ENCODE assay signal across 7 mouse cellular contexts in the genomic region with DNA sequence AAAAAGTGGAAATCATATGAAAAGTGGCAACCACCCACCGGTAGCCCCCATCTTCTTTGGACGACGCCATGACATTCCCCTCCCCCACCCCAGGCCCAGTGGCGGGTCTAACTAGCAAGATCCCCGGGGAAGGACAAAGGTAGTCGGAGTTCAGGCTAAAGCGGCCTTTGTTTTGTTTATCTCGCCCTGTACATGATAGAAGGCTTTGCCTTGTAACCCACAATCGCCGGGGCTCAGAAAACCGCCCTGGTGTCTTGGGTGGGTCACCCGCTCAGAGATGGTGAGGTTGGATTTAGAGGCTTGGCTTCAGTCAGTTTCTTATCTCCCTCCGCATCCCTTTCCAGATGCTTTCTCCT. TPM values are rescaled to one million over a fixed set of nuclear protein-coding genes. Genes with fewer than 3 reads are reported as not detected.
DNase-seq lines count a peak whose midpoint lies in the region; ATAC-seq and TF ChIP-seq lines count a peak whose summit lies in the region.

No protein-coding gene starts in this region.

- no peak for TF ChIP-seq EP300 in CH12.LX (IDR thresholded peaks at IDR 0.05; ENCODE audit: low read length)

- H3K4me3 ChIP-seq in CH12.LX (replicated peaks in 1 of 3; ENCODE audit: low read depth in 2 of 3, low read length in 2 of 3, poor library complexity in 1 of 3), result no peak overlapping the region
- H3K4me3 ChIP-seq in ES-E14 (ENCODE audit: insufficient read depth in 1 of 2, low read depth in 1 of 2, low read length in 2 of 2, poor library complexity in 1 of 2, severe bottlenecking in 1 of 2), result peak overlapping the region; percentile 46 to 77
- H3K4me3 ChIP-seq in hindbrain, embryonic 15.5 days, result peak overlapping the region; percentile 12; the same call in 1 of the 2 replicates
- H3K4me3 ChIP-seq in midbrain, embryonic 10.5 days, result peak overlapping the region; percentile 38
- H3K4me3 ChIP-seq in left cerebral cortex, adult 2 months, result no peak overlapping the region

- H3K4me2 ChIP-seq in CH12.LX (ENCODE audit: insufficient read depth, low read depth, poor library complexity, severe bottlenecking), result no peak overlapping the region
- peak overlapping the region; percentile 46 for H3K4me2 ChIP-seq in hindbrain, embryonic 15.5 days

- dilution Hi-C loops in CH12.LX (cut with MboI; ENCODE audit: extremely low pct_ligation_motif_present, extremely low pct_unique_long_range_greater_than_20kb, low sequenced_read_pairs), result loop anchor here (25.0 kb wide), 1 partner anchor 167 kb away; no protein-coding TSS in a partner anchor

- DNase-seq in CH12.LX (ENCODE audit: extremely low read depth), result no peak
- peak; percentile 91 for DNase-seq in ES-E14 (ENCODE audit: low read depth, low spot score)
- DNase-seq in midbrain, embryonic 10.5 days (ENCODE audit: low spot score), result peak; percentile 43
- DNase-seq in right cerebral cortex, postnatal 4 days, result no peak
- no peak for DNase-seq in left cerebral cortex, postnatal 36 days (ENCODE audit: low spot score in 2 of 2)
- DNase-seq in left cerebral cortex, adult 2 months (ENCODE audit: extremely low spot score in 1 of 2, low spot score in 2 of 2), result no peak

- no peak for TF ChIP-seq POLR2A in CH12.LX (IDR thresholded peaks at IDR 0.05; ENCODE audit: low read depth, low read length)

- H3K27me3 ChIP-seq in CH12.LX (replicated peaks), result no peaks in the 10 kb centered on the region
- peaks cover 7% of the 10 kb centered on the region; the same call in 1 of the 2 replicates for H3K27me3 ChIP-seq in hindbrain, embryonic 15.5 days
- peaks cover 17% of the 10 kb centered on the region for H3K27me3 ChIP-seq in midbrain, embryonic 10.5 days (ENCODE audit: low read depth, poor library complexity, severe bottlenecking)

- H3K79me2 ChIP-seq in CH12.LX (replicated peaks; ENCODE audit: control insufficient read depth, extremely low read depth, insufficient read depth, poor library complexity, severe bottlenecking), result no peaks in the 10 kb centered on the region

- H3K9me3 ChIP-seq in CH12.LX (replicated peaks; ENCODE audit: low read length) (no peaks in the 10 kb centered on the region), ES-E14 (ENCODE audit: control insufficient read depth, insufficient read depth, low read depth, low read length) (no peaks in the 10 kb centered on the region)
- H3K9me3 ChIP-seq in hindbrain, embryonic 15.5 days, result no peaks in the 10 kb centered on the region
- no peaks in the 10 kb centered on the region for H3K9me3 ChIP-seq in midbrain, embryonic 10.5 days (replicated peaks)

- in situ Hi-C loops in CH12.LX (cut with MboI; ENCODE audit: low pct_ligation_motif_present, low pct_unique_long_range_greater_than_20kb, low sequenced_read_pairs) (no loop called here), ES-E14 (cut with MboI; ENCODE audit: low sequenced_read_pairs in 2 of 2, unreplicated experiment in 2 of 2) (loop anchor here in 1 of 2 experiments (25.0 kb wide), 1 partner anchor 167 kb away; no protein-coding TSS in a partner anchor)

- no peaks in the 10 kb centered on the region for H3K36me3 ChIP-seq in CH12.LX (replicated peaks in 1 of 2; ENCODE audit: control insufficient read depth in 1 of 2, insufficient read depth in 1 of 2, low read length in 1 of 2)
- H3K36me3 ChIP-seq in ES-E14 (ENCODE audit: control insufficient read depth, insufficient read depth, low read length, poor library complexity, severe bottlenecking), result peaks cover 2% of the 10 kb centered on the region; the same call in 1 of the 2 replicates
- no peaks in the 10 kb centered on the region for H3K36me3 ChIP-seq in hindbrain, embryonic 15.5 days
- H3K36me3 ChIP-seq in midbrain, embryonic 10.5 days, result no peaks in the 10 kb centered on the region

- WGBS in hindbrain, embryonic 15.5 days, result 5% methylated on average over 13 of the region's 13 CpGs
- WGBS in midbrain, embryonic 10.5 days, result 5% methylated on average over 13 of the region's 13 CpGs

- intact Hi-C loops in left cerebral cortex, postnatal 36 days (cut with DNase I), result no loop called here
- intact Hi-C loops in left cerebral cortex, adult 2 months (cut with DNase I), result no loop called here

- H3K9ac ChIP-seq in CH12.LX (ENCODE audit: insufficient read depth, low read depth) (no peak overlapping the region), ES-E14 (ENCODE audit: insufficient read depth, low read depth, low read length, poor library complexity, severe bottlenecking) (peak overlapping the region; percentile 86; the same call in 1 of the 2 replicates)
- H3K9ac ChIP-seq in hindbrain, embryonic 15.5 days, result no peak overlapping the region

- no peak for TF ChIP-seq CTCF in CH12.LX (conservative IDR thresholded peaks at IDR 0.05 in 1 of 2, IDR thresholded peaks at IDR 0.05 in 1 of 2; ENCODE audit: low read depth in 2 of 2, low read length in 2 of 2)
- TF ChIP-seq CTCF in left cerebral cortex, adult 2 months (IDR thresholded peaks at IDR 0.05), result no peak

- no peak for TF ChIP-seq RAD21 in CH12.LX (IDR thresholded peaks at IDR 0.05; ENCODE audit: low read depth, low read length)

- peaks cover 4 to 49% of the 10 kb centered on the region in 2 experiments; a peak in 3 of 4 replicates for H3K4me1 ChIP-seq in CH12.LX (ENCODE audit: control insufficient read depth in 1 of 2, insufficient read depth in 2 of 2)
- H3K4me1 ChIP-seq in ES-E14 (ENCODE audit: control insufficient read depth in 2 of 2, insufficient read depth in 2 of 2, low read length in 2 of 2, poor library complexity in 1 of 2), result peaks cover 5 to 9% of the 10 kb centered on the region in 2 experiments
- H3K4me1 ChIP-seq in hindbrain, embryonic 15.5 days (replicated peaks), result peaks cover 10% of the 10 kb centered on the region
- H3K4me1 ChIP-seq in midbrain, embryonic 10.5 days, result peaks cover 14% of the 10 kb centered on the region

- ATAC-seq in hindbrain, embryonic 15.5 days (ENCODE audit: low FRiP score, low read depth), result no peak

- H3K27ac ChIP-seq in CH12.LX (ENCODE audit: insufficient read depth, low read depth) (peak overlapping the region; percentile 13; the same call in 1 of the 2 replicates), ES-E14 (ENCODE audit: insufficient read depth, low read depth, low read length, poor library complexity, severe bottlenecking) (peak overlapping the region; percentile 99)
- no peak overlapping the region for H3K27ac ChIP-seq in hindbrain, embryonic 15.5 days (replicated peaks)
- H3K27ac ChIP-seq in midbrain, embryonic 10.5 days (replicated peaks), result peak overlapping the region; percentile 78
- no peak overlapping the region for H3K27ac ChIP-seq in left cerebral cortex, adult 2 months

TF ChIP-seq in CH12.LX, 34 proteins besides CTCF, POLR2A, EP300 and RAD21 (continues in another document):
- no peak for TF ChIP-seq IRF4 (IDR thresholded peaks at IDR 0.05; ENCODE audit: low read depth, low read length)
- TF ChIP-seq POLR2AphosphoS2 (IDR thresholded peaks at IDR 0.05; ENCODE audit: low read depth, low read length), result no peak
- no peak for TF ChIP-seq UBTF (IDR thresholded peaks at IDR 0.05; ENCODE audit: low read depth, low read length)
- TF ChIP-seq JUND (conservative IDR thresholded peaks at IDR 0.05; ENCODE audit: low read depth, low read length), result no peak
- no peak for TF ChIP-seq USF1 (IDR thresholded peaks at IDR 0.05; ENCODE audit: low read depth, low read length)
- no peak for TF ChIP-seq MXI1 (IDR thresholded peaks at IDR 0.05; ENCODE audit: low read depth, low read length)
- no peak for TF ChIP-seq JUN (IDR thresholded peaks at IDR 0.05; ENCODE audit: insufficient read depth, low read depth, low read length)
- TF ChIP-seq MEF2A (IDR thresholded peaks at IDR 0.05; ENCODE audit: borderline replicate concordance, low read depth, low read length), result no peak
- TF ChIP-seq SMC3 (IDR thresholded peaks at IDR 0.05; ENCODE audit: low read depth, low read length), result no peak
- no peak for TF ChIP-seq ZKSCAN1 (IDR thresholded peaks at IDR 0.05; ENCODE audit: borderline replicate concordance, low read depth, low read length)
- no peak for TF ChIP-seq MAZ (IDR thresholded peaks at IDR 0.05; ENCODE audit: low read depth, low read length)
- TF ChIP-seq ZMIZ1 (IDR thresholded peaks at IDR 0.05; ENCODE audit: low read depth, low read length), result no peak
- TF ChIP-seq ELF1 (IDR thresholded peaks at IDR 0.05; ENCODE audit: low read depth, low read length), result no peak
- no peak for TF ChIP-seq ETS1 (conservative IDR thresholded peaks at IDR 0.05; ENCODE audit: low read depth, low read length)

TF ChIP-seq in ES-E14, 5 proteins besides CTCF, POLR2A, EP300 and RAD21:
- TF ChIP-seq ZC3H11A (IDR thresholded peaks at IDR 0.05; ENCODE audit: borderline replicate concordance, low read depth, low read length) (no peak), HCFC1 (IDR thresholded peaks at IDR 0.05; ENCODE audit: borderline replicate concordance, insufficient read depth, low read length) (0 out of 2 replicates have a peak, but pooled peaks have one; percentile 2)

RNA-seq across cellular contexts. Expression of gene Zfp281, which starts 54.4 kb away (rescaled TPM):
- total RNA-seq in CH12.LX (2012; rRNA removed) (20.7 and 23.0 TPM in 2 replicates), CH12.LX (2014; rRNA removed) (39.5 and 40.4 TPM in 2 replicates), ES-E14 (2012; rRNA removed) (65.0 and 65.5 TPM in 2 replicates)
- polyA plus RNA-seq in CH12.LX (2012; ENCODE audit: insufficient read length, low read depth), result 15.4 and 17.2 TPM in 2 replicates
- 20.5 and 20.6 TPM in 2 replicates for polyA plus RNA-seq in hindbrain, embryonic 15.5 days (2015; fragmentation: Nextera tagmentation; extraction: Ambion mirVana)
- 28.4 and 29.8 TPM in 2 replicates for polyA plus RNA-seq in midbrain, embryonic 10.5 days (2016; fragmentation: Nextera tagmentation; extraction: Ambion mirVana)
- 10 to 100 TPM; 33.9 to 36.2 TPM for total RNA-seq in left cerebral cortex, postnatal 36 days (2021)
- 10 to 100 TPM; 34.6 to 38.6 TPM for total RNA-seq in left cerebral cortex, adult 2 months (2021)

Comparison
In these comparisons a context has a peak if more than half of its experiments do, and no peak if none do; other contexts are left out.
1. DNase-seq: peak in ES-E14 (single experiment) and midbrain, embryonic 10.5 days (single experiment); none in CH12.LX (single experiment), right cerebral cortex, postnatal 4 days (single experiment), left cerebral cortex, postnatal 36 days (0 of 2) and left cerebral cortex, adult 2 months (0 of 2).
2. H3K27ac ChIP-seq: peak in CH12.LX (single experiment), ES-E14 (single experiment) and midbrain, embryonic 10.5 days (single experiment); none in hindbrain, embryonic 15.5 days (single experiment) and left cerebral cortex, adult 2 months (single experiment).
3. H3K4me3 ChIP-seq: peak in ES-E14 (2 of 2), hindbrain, embryonic 15.5 days (single experiment) and midbrain, embryonic 10.5 days (single experiment); none in CH12.LX (0 of 3) and left cerebral cortex, adult 2 months (single experiment).